Mouse (Mus musculus) urinary bladder, postnatal 0 days (tissue): ENCODE results near the gene Klk13. TPM values are rescaled to one million over a fixed set of nuclear protein-coding genes. Genes with fewer than 3 reads are reported as not detected.

Experiments
- polyA plus RNA-seq: library from polyadenylated mRNA; unstranded; fragments of >200 nt; fragmentation: Nextera tagmentation; extraction: Ambion mirVana; gene quantifications from 2 replicates; pipeline ENCODE4 v1.2.1, GENCODE M21; 2015

Gene Klk13
- 0.13 and 0.15 TPM in 2 replicates for polyA plus RNA-seq

GRCm38 (mm10) chr7:43712267-43712666 is at the start of gene Klk13:
TSS of gene Klk13 (plus strand) at chr7:43712567.

GRCm38 (mm10) chr7:43671809-43672580 is 40.4 kb upstream of the Klk13 start, which contains the start of gene Ctu1:
TSS of gene Ctu1 (plus strand) at chr7:43672016.

GRCm38 (mm10) chr7:43690118-43690517 is 22.2 kb upstream of the Klk13 start, which contains the start of gene Klk14:
TSS of gene Klk14 (plus strand) at chr7:43690418.

GRCm38 (mm10) chr7:43768597-43768996 is 56.2 kb downstream of the Klk13 start, which contains the start of gene Klk12:
TSS of gene Klk12 (plus strand) at chr7:43768897.

GRCm38 (mm10) chr7:43774364-43774763 is 62.0 kb downstream of the Klk13 start, which contains the start of gene Klk11:
TSS of gene Klk11 (plus strand) at chr7:43774604.

Other genes with a start within 250 kb of the Klk13 start
- 4.6 and 5.0 TPM in 2 replicates for gene Vsig10l, start 249.4 kb upstream of the Klk13 start, polyA plus RNA-seq
- 0.11 and 0.19 TPM in 2 replicates for gene Iglon5, start 222.5 kb upstream of the Klk13 start, polyA plus RNA-seq
- gene 4931406B18Rik, start 206.6 kb upstream of the Klk13 start, polyA plus RNA-seq = not detected in 2 replicates
- 2.0 and 5.1 TPM in 2 replicates for gene Cd33, start 168.1 kb upstream of the Klk13 start, polyA plus RNA-seq
- gene Zfp658, start 150.3 kb upstream of the Klk13 start, polyA plus RNA-seq = 1.00 and 1.0 TPM in 2 replicates
- 4.7 and 6.3 TPM in 2 replicates for gene Zfp719, start 133.0 kb upstream of the Klk13 start, polyA plus RNA-seq
- gene Zfp819, start 105.4 kb upstream of the Klk13 start, polyA plus RNA-seq = 0.07 TPM in 1 of 2 replicates, not detected in the other
- not detected in 2 replicates for gene Ceacam18, start 77.9 kb upstream of the Klk13 start, polyA plus RNA-seq
- gene Siglece, start 52.4 kb upstream of the Klk13 start, polyA plus RNA-seq = 0.70 and 1.1 TPM in 2 replicates
- gene Ctu1, start 40.6 kb upstream of the Klk13 start, polyA plus RNA-seq = 7.5 and 8.4 TPM in 2 replicates
- 0.14 TPM in 1 of 2 replicates, not detected in the other for gene Klk14, start 22.1 kb upstream of the Klk13 start, polyA plus RNA-seq
- gene Klk12, start 56.3 kb downstream of the Klk13 start, polyA plus RNA-seq = not detected in 2 replicates
- gene Klk11, start 62.0 kb downstream of the Klk13 start, polyA plus RNA-seq = 0.17 TPM in 1 of 2 replicates, not detected in the other
- 0.91 and 1.4 TPM in 2 replicates for gene Klk10, start 68.5 kb downstream of the Klk13 start, polyA plus RNA-seq
- gene Klk9, start 79.3 kb downstream of the Klk13 start, polyA plus RNA-seq = 0.11 and 0.17 TPM in 2 replicates
- 10.9 and 17.2 TPM in 2 replicates for gene Klk8, start 85.0 kb downstream of the Klk13 start, polyA plus RNA-seq
- not detected in 2 replicates for gene Klk7, start 98.7 kb downstream of the Klk13 start, polyA plus RNA-seq
- gene Klk6, start 111.9 kb downstream of the Klk13 start, polyA plus RNA-seq = 0.40 and 0.65 TPM in 2 replicates
- gene Klk5, start 129.4 kb downstream of the Klk13 start, polyA plus RNA-seq = not detected in 2 replicates
- not detected in 2 replicates for gene Klk4, start 168.6 kb downstream of the Klk13 start, polyA plus RNA-seq
- gene Klk15, start 221.2 kb downstream of the Klk13 start, polyA plus RNA-seq = not detected in 2 replicates
- gene Klk1b8, start 238.1 kb downstream of the Klk13 start, polyA plus RNA-seq = not detected in 2 replicates